ENCODE assay signal across 26 mouse cellular contexts in the genomic region with DNA sequence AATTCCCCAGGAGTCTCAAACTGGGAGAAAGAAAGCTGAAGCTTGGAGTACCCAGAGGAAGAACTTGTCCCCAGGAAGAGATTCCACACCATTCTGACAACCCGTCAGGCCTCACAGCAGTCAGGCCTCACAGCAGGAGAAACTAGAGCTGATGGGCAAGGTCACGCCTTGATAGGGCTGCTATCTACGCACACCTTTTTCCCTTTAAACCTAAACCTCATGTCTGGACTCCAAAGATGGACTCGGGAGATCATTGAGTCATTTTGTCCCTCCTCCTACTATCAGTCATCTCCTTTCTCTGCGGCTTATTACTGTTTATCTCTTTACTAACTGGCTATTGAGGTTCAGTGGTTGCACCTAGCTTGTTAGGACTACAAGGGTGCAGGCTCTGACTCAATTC.
"Had no signal": no experiment of that assay in that cellular context is flagged by ENCODE, and none has a peak within 500 bp of the region (broad histone marks: within the 10 kb centered on the region; RNA-seq: fewer than 3 reads in every experiment).

No protein-coding gene starts in this region.

- H3K4me1 ChIP-seq: embryonic facial prominence, embryonic 10.5 days; embryonic facial prominence, embryonic 12.5 days; embryonic facial prominence, embryonic 15.5 days; forebrain, embryonic 10.5 days; forebrain, embryonic 12.5 days; forebrain, embryonic 13.5 days; forebrain, embryonic 15.5 days had no signal

- H3K27ac ChIP-seq: embryonic facial prominence, embryonic 10.5 days; embryonic facial prominence, embryonic 12.5 days; embryonic facial prominence, embryonic 13.5 days; embryonic facial prominence, embryonic 15.5 days; forebrain, embryonic 10.5 days; forebrain, embryonic 12.5 days; forebrain, embryonic 13.5 days; forebrain, embryonic 15.5 days; gastrocnemius, adult 2 months; heart, adult 2 months had no signal

- ATAC-seq: forebrain, embryonic 13.5 days; forebrain, embryonic 14.5 days; forebrain, embryonic 15.5 days; forebrain, postnatal 0 days had no signal

- H3K27me3 ChIP-seq: embryonic facial prominence, embryonic 12.5 days; embryonic facial prominence, embryonic 13.5 days; embryonic facial prominence, embryonic 15.5 days; forebrain, embryonic 12.5 days; forebrain, embryonic 13.5 days; forebrain, embryonic 15.5 days had no signal

- DNase-seq: cerebellum, adult 8-10 months; cerebellum, adult 9-10 months; cerebellum, adult 9-11 months; cerebellum, postnatal 10 days; cerebellum, postnatal 14 days; cerebellum, postnatal 25 days; cerebellum, postnatal 36 days; embryo, embryonic 11 days; forebrain, postnatal 0 days; gastrocnemius, adult 2 months; gastrocnemius, postnatal 10 days; gastrocnemius, postnatal 14 days; gastrocnemius, postnatal 25 days; gastrocnemius, postnatal 36 days; heart, adult 18-20 months; heart, adult 2 months had no signal

- H3K36me3 ChIP-seq: embryonic facial prominence, embryonic 10.5 days; embryonic facial prominence, embryonic 12.5 days; embryonic facial prominence, embryonic 13.5 days; embryonic facial prominence, embryonic 15.5 days; forebrain, embryonic 10.5 days; forebrain, embryonic 12.5 days; forebrain, embryonic 15.5 days had no signal

- H3K4me2 ChIP-seq: embryonic facial prominence, embryonic 12.5 days; embryonic facial prominence, embryonic 13.5 days; embryonic facial prominence, embryonic 15.5 days; forebrain, embryonic 12.5 days; forebrain, embryonic 13.5 days; forebrain, embryonic 15.5 days had no signal

- H3K9me3 ChIP-seq: embryonic facial prominence, embryonic 10.5 days; embryonic facial prominence, embryonic 12.5 days; embryonic facial prominence, embryonic 13.5 days; embryonic facial prominence, embryonic 15.5 days; forebrain, embryonic 10.5 days; forebrain, embryonic 12.5 days; forebrain, embryonic 13.5 days; forebrain, embryonic 15.5 days had no signal

- H3K9ac ChIP-seq: embryonic facial prominence, embryonic 12.5 days; embryonic facial prominence, embryonic 13.5 days; embryonic facial prominence, embryonic 15.5 days; forebrain, embryonic 12.5 days; forebrain, embryonic 13.5 days; forebrain, embryonic 15.5 days; forebrain, postnatal 0 days had no signal

- H3K4me3 ChIP-seq: embryonic facial prominence, embryonic 10.5 days; embryonic facial prominence, embryonic 12.5 days; embryonic facial prominence, embryonic 13.5 days; embryonic facial prominence, embryonic 15.5 days; erythroblast, embryonic 14.5 days; forebrain, embryonic 10.5 days; forebrain, embryonic 12.5 days; forebrain, embryonic 13.5 days; forebrain, embryonic 15.5 days; gastrocnemius, adult 2 months; heart, adult 2 months had no signal
